Mouse (Mus musculus): ENCODE measurements around the gene Gm45618. TPM values are rescaled to one million over a fixed set of nuclear protein-coding genes. Genes with fewer than 3 reads are reported as not detected.

Gm45618 gene
- total RNA-seq, 1 experiment from 2014 or later, result not detected

- ATAC-seq (replicated peaks in 1 of 2; ENCODE audit: insufficient read depth in 1 of 2, low FRiP score in 2 of 2, low TSS enrichment in 1 of 2, low read depth in 1 of 2, poor library complexity in 2 of 2, severe bottlenecking in 2 of 2), result peak; percentile 84 to 86
These were observed 22.8 kb downstream of the Gm45618 start for GRCm38 (mm10) chr7:142097776-142098175.

- ATAC-seq (replicated peaks in 1 of 2; ENCODE audit: insufficient read depth in 1 of 2, low FRiP score in 2 of 2, low TSS enrichment in 1 of 2, low read depth in 1 of 2, poor library complexity in 2 of 2, severe bottlenecking in 2 of 2), result no peak
These were observed 23.8 kb downstream of the Gm45618 start for GRCm38 (mm10) chr7:142096701-142097100.

GRCm38 (mm10) chr7:142095183-142095931 lies 25.2 kb downstream of the Gm45618 start, which contains the start of gene Dusp8:
Dusp8 (minus strand) TSS chr7:142095843.
- ATAC-seq (replicated peaks in 1 of 2; ENCODE audit: insufficient read depth in 1 of 2, low FRiP score in 2 of 2, low TSS enrichment in 1 of 2, low read depth in 1 of 2, poor library complexity in 2 of 2, severe bottlenecking in 2 of 2), result peak; percentile 39 to 67

GRCm38 (mm10) chr7:142094301-142095143 lies 26.0 kb downstream of the Gm45618 start:
- ATAC-seq (replicated peaks in 1 of 2; ENCODE audit: insufficient read depth in 1 of 2, low FRiP score in 2 of 2, low TSS enrichment in 1 of 2, low read depth in 1 of 2, poor library complexity in 2 of 2, severe bottlenecking in 2 of 2), result no peak

- no peak for ATAC-seq (replicated peaks in 1 of 2; ENCODE audit: insufficient read depth in 1 of 2, low FRiP score in 2 of 2, low TSS enrichment in 1 of 2, low read depth in 1 of 2, poor library complexity in 2 of 2, severe bottlenecking in 2 of 2)
These were observed 26.8 kb downstream of the Gm45618 start for GRCm38 (mm10) chr7:142093696-142094240.

DNA sequence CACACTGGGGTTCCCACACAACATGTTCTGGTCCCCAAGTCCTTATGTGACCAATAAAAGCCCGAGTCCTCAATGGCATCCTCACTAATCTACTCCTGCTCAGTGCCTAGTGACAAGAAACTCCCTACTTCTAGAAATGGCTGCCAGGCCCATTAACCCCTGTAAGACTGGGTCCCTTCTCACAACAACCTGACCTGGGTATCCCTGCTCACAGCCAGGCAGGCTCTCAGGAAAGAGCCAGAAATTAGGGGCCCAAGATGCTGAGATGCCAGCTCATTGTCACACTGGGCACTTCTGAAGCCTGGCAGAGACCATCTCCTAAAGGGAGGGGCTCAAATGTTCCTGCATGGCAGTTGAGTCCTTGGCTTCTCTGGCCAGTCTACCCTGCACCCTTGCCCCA lies 27.5 kb downstream of the Gm45618 start:
- ATAC-seq (replicated peaks in 1 of 2; ENCODE audit: insufficient read depth in 1 of 2, low FRiP score in 2 of 2, low TSS enrichment in 1 of 2, low read depth in 1 of 2, poor library complexity in 2 of 2, severe bottlenecking in 2 of 2), result no peak

DNA sequence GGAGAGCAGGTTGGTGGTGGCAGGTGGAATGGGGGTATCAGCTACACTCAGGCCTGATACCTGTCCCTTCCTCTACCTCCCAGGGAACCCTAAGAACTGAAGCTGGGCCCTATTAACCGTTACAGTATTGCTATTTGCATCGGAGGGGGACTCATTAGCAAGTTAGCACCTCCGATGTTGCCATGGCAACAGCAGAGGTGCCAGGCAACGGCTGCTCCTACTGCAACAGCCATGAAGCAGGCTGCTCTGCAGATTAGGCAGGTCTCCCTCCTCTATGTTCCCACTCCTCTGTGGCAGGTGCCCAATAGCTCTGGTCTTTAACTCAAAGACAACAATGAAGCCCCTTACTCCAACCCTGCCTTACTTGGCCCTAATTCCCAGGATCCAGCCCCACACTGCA lies 28.7 kb downstream of the Gm45618 start:
- no peak for ATAC-seq (replicated peaks in 1 of 2; ENCODE audit: insufficient read depth in 1 of 2, low FRiP score in 2 of 2, low TSS enrichment in 1 of 2, low read depth in 1 of 2, poor library complexity in 2 of 2, severe bottlenecking in 2 of 2)

GRCm38 (mm10) chr7:142089648-142090447 lies 30.7 kb downstream of the Gm45618 start:
- ATAC-seq (replicated peaks in 1 of 2; ENCODE audit: insufficient read depth in 1 of 2, low FRiP score in 2 of 2, low TSS enrichment in 1 of 2, low read depth in 1 of 2, poor library complexity in 2 of 2, severe bottlenecking in 2 of 2), result no peak

DNA sequence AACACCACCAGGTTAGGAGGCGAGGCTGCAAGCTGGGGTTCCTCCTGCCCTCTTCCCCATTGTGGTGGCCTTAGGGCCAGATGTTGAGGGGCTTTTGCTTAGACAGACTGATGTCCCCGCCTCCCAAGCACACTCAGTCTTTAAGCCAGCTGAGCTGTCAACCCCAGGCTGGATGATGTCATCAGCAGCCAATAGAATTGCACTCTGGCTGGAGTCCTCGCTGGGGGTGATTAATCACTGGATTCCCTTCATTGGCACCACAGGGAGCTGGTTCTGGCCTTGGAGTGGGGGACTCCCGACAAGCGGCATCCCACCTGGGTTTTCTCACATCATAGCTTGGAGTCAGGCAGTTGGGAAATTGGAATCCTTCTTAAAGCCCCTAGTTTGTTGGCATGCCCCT lies 31.6 kb downstream of the Gm45618 start:
- ATAC-seq (replicated peaks in 1 of 2; ENCODE audit: insufficient read depth in 1 of 2, low FRiP score in 2 of 2, low TSS enrichment in 1 of 2, low read depth in 1 of 2, poor library complexity in 2 of 2, severe bottlenecking in 2 of 2), result no peak; a peak in 1 of 4 replicates

DNA sequence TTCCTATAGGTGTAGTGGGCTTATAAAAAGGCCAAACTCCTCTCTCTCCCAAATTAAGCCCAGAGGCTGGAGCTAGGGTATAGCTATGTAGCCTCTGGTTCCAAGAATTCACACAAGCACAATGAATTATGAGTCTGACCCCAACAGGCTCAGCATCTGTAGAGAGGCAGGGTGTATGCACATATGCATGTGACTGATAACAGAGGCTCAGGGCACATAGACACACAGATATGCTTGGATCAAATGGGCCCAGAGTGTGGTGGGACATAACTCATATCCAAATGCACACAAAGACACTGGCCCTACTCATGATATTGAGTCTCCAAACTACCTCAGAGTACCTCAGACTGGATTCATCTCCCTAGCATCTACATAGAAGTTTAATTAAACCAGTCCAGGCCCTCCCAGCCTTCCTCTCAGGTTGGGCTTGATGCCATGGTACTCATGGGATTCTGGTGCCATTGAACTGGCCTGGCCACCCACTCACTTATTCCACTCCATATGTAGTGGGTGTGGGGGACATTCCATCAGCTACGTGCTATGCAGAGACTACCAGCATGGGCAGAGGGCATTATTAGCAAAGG lies 33.4 kb downstream of the Gm45618 start:
- no peak; a peak in 1 of 4 replicates for ATAC-seq (replicated peaks in 1 of 2; ENCODE audit: insufficient read depth in 1 of 2, low FRiP score in 2 of 2, low TSS enrichment in 1 of 2, low read depth in 1 of 2, poor library complexity in 2 of 2, severe bottlenecking in 2 of 2)

- ATAC-seq (replicated peaks in 1 of 2; ENCODE audit: insufficient read depth in 1 of 2, low FRiP score in 2 of 2, low TSS enrichment in 1 of 2, low read depth in 1 of 2, poor library complexity in 2 of 2, severe bottlenecking in 2 of 2), result no peak
These were observed 34.2 kb downstream of the Gm45618 start for GRCm38 (mm10) chr7:142086159-142086905.

DNA sequence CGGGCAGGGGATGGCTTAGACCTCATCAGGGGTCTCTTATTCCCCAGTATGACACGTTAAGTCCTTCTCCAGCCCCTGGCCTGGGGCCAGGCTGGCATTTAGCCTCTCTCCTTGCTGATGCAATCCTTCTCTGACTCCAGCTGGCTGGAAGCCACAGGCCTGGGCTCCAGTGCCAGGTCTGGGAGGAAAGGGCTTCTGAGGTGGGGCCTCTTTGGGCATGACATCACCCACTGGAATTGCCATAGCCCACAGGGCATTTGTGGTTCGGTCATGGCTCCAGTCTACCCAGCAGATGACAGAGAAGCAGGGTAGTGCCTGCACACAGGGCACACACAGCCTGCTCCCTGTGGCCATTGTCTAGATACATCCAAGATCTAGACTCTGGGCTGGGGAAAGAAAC lies 35.7 kb downstream of the Gm45618 start:
- no peak for ATAC-seq (replicated peaks in 1 of 2; ENCODE audit: insufficient read depth in 1 of 2, low FRiP score in 2 of 2, low TSS enrichment in 1 of 2, low read depth in 1 of 2, poor library complexity in 2 of 2, severe bottlenecking in 2 of 2)

- ATAC-seq (replicated peaks in 1 of 2; ENCODE audit: insufficient read depth in 1 of 2, low FRiP score in 2 of 2, low TSS enrichment in 1 of 2, low read depth in 1 of 2, poor library complexity in 2 of 2, severe bottlenecking in 2 of 2), result no peak
These were observed 36.1 kb downstream of the Gm45618 start for GRCm38 (mm10) chr7:142084395-142084794.

DNA sequence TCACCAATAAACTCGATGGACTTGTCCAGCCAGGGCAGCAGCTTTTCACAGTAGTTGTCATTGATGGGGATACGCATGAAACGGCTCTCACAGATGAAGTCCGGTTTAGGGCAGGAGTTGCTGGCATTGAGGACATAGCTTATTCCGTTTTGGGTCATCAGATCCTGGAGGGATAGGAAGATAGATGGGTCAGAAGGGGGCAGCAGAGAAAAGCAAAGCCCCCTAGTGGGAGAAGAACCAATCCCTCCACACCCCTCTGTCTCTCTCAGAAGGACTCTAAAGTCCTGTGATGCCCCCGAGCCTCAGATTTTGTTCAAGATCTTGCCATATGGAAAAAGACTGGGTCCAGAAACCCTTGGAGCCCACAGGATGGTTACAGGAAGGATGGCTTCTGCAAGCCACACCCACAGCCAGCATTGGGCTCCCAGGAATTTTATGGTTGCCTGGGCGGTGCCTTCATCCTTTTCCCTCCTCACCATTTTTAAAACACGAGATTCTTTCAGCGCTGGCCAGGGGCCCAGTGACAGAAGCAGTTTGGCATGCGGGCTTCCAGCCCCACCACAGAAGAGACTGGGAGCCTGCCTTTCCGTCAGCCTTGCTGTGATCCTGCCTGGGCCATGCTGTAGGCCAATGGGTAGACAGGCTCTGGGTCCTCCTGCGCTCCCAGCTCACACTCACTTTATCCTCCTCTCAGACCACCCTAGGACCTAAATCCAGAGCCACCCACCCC lies 36.8 kb downstream of the Gm45618 start:
- no peak for ATAC-seq (replicated peaks in 1 of 2; ENCODE audit: insufficient read depth in 1 of 2, low FRiP score in 2 of 2, low TSS enrichment in 1 of 2, low read depth in 1 of 2, poor library complexity in 2 of 2, severe bottlenecking in 2 of 2)

GRCm38 (mm10) chr7:142082607-142083006 lies 37.9 kb downstream of the Gm45618 start:
- no peak for ATAC-seq (replicated peaks in 1 of 2; ENCODE audit: insufficient read depth in 1 of 2, low FRiP score in 2 of 2, low TSS enrichment in 1 of 2, low read depth in 1 of 2, poor library complexity in 2 of 2, severe bottlenecking in 2 of 2)

DNA sequence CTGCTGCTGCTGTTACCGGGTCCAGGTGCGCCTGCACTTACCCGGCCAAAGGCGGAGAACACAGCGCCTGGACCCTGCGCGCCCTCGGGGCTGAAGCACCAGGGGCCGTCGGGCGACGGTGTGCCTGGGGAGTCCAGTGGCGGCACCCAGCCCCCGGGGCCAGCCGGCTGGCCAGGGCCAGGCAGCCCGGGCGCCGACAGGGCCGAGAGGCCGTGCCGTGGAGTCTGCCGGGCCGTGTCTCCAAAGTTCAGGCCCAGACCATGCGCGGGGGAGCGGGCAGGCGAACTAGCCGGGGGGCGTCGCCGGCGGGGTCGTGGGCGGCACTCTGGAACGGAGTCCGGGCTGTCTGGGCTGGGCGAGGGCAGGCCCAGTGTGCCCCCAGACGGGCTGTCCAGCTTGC lies 38.4 kb downstream of the Gm45618 start:
- no peak for ATAC-seq (replicated peaks in 1 of 2; ENCODE audit: insufficient read depth in 1 of 2, low FRiP score in 2 of 2, low TSS enrichment in 1 of 2, low read depth in 1 of 2, poor library complexity in 2 of 2, severe bottlenecking in 2 of 2)
